Comparison of ENCODE assay signal across 11 mouse cellular contexts in the genomic region with DNA sequence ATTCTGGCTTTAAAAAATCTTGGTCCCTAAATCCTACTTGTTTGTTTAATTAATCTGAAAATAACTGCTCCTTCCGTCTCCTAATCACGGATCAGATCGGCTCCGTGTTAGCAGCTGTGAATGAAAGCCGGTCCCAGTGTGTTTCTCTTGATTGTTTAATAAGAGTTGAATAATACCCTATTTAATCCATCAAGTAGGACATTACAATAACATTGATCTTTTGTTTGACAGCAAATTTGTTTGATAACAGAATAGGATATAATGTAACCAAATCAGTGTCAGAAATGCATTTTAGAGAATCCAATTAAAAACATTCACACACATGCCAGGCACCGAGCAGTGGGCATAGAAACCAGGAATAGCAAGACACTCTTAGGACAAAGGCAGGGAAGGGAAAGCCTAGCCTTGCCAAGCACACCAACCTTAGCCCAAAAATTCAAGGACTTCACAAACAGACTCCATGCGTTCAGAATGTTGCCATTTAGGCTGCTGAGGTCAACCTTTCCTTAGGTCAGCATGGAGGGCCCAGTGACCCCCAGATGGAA.
DNase-seq lines count a peak whose midpoint lies in the region; ATAC-seq lines count a peak whose summit lies in the region.
"Had no signal": no experiment of that assay in that cellular context is flagged by ENCODE, and none has a peak within 500 bp of the region (broad histone marks: within the 10 kb centered on the region; RNA-seq: fewer than 3 reads in every experiment).

No protein-coding gene starts in this region.

- 38% methylated on average over 7 of the region's 7 CpGs for WGBS in intestine, embryonic 14.5 days
- 44% methylated on average over 7 of the region's 7 CpGs for WGBS in intestine, embryonic 16.5 days
- 4% methylated on average over 7 of the region's 7 CpGs for WGBS in forebrain, embryonic 13.5 days
- WGBS in limb, embryonic 10.5 days, result 51% methylated on average over 7 of the region's 7 CpGs
- 36% methylated on average over 7 of the region's 7 CpGs for WGBS in neural tube, embryonic 12.5 days

- H3K4me1 ChIP-seq in intestine, embryonic 14.5 days (replicated peaks; ENCODE audit: control insufficient read depth, insufficient read depth, low read length), result 0 out of 2 replicates have a peak, but pooled peaks cover 13% of the 10 kb centered on the region
- H3K4me1 ChIP-seq in intestine, embryonic 16.5 days (ENCODE audit: control insufficient read depth, insufficient read depth, low read length), result peaks cover 4% of the 10 kb centered on the region; the same call in 1 of the 2 replicates
- H3K4me1 ChIP-seq in forebrain, embryonic 13.5 days, result peaks cover 21% of the 10 kb centered on the region
- H3K4me1 ChIP-seq in limb, embryonic 10.5 days, result peaks cover 25% of the 10 kb centered on the region
- H3K4me1 ChIP-seq in neural tube, embryonic 12.5 days, result peaks cover 2% of the 10 kb centered on the region; the same call in 1 of the 2 replicates

- no peaks in the 10 kb centered on the region for H3K27me3 ChIP-seq in intestine, embryonic 14.5 days (replicated peaks; ENCODE audit: control insufficient read depth, insufficient read depth, low read length)
- H3K27me3 ChIP-seq in intestine, embryonic 16.5 days (replicated peaks; ENCODE audit: control insufficient read depth, insufficient read depth, low read length), result no peaks in the 10 kb centered on the region
- peaks cover 68% of the 10 kb centered on the region for H3K27me3 ChIP-seq in forebrain, embryonic 13.5 days
- no peaks in the 10 kb centered on the region for H3K27me3 ChIP-seq in limb, embryonic 10.5 days (ENCODE audit: low read depth, poor library complexity, severe bottlenecking)
- no peaks in the 10 kb centered on the region for H3K27me3 ChIP-seq in neural tube, embryonic 12.5 days (replicated peaks)

- no peaks in the 10 kb centered on the region for H3K36me3 ChIP-seq in intestine, embryonic 14.5 days (ENCODE audit: control insufficient read depth, insufficient read depth, low read length)
- no peaks in the 10 kb centered on the region for H3K36me3 ChIP-seq in intestine, embryonic 16.5 days (ENCODE audit: control insufficient read depth, insufficient read depth, low read length)
- no peaks in the 10 kb centered on the region for H3K36me3 ChIP-seq in forebrain, embryonic 13.5 days (ENCODE audit: poor library complexity, severe bottlenecking)
- H3K36me3 ChIP-seq in limb, embryonic 10.5 days, result no peaks in the 10 kb centered on the region
- H3K36me3 ChIP-seq in neural tube, embryonic 12.5 days, result no peaks in the 10 kb centered on the region
- H3K36me3 ChIP-seq: embryonic facial prominence, embryonic 10.5 days had no signal

- H3K4me3 ChIP-seq in intestine, embryonic 14.5 days (ENCODE audit: low read depth, low read length), result no peak overlapping the region
- H3K4me3 ChIP-seq in intestine, embryonic 16.5 days (ENCODE audit: low read length), result no peak overlapping the region
- peak overlapping the region; percentile 26 for H3K4me3 ChIP-seq in forebrain, embryonic 13.5 days
- peak overlapping the region; percentile 33 for H3K4me3 ChIP-seq in limb, embryonic 10.5 days
- no peak overlapping the region for H3K4me3 ChIP-seq in neural tube, embryonic 12.5 days
- H3K4me3 ChIP-seq: embryonic facial prominence, embryonic 10.5 days had no signal

- intact Hi-C loops in left cerebral cortex, postnatal 25 days (cut with DNase I), result no loop called here

- H3K9me3 ChIP-seq in intestine, embryonic 14.5 days (ENCODE audit: control insufficient read depth, low read length), result no peaks in the 10 kb centered on the region
- H3K9me3 ChIP-seq in intestine, embryonic 16.5 days (ENCODE audit: control insufficient read depth, low read length), result no peaks in the 10 kb centered on the region
- no peaks in the 10 kb centered on the region for H3K9me3 ChIP-seq in forebrain, embryonic 13.5 days (replicated peaks)
- no peaks in the 10 kb centered on the region for H3K9me3 ChIP-seq in limb, embryonic 10.5 days (replicated peaks)
- H3K9me3 ChIP-seq in neural tube, embryonic 12.5 days, result no peaks in the 10 kb centered on the region
- H3K9me3 ChIP-seq: embryonic facial prominence, embryonic 10.5 days had no signal

- peak overlapping the region; percentile 36 for H3K4me2 ChIP-seq in intestine, embryonic 14.5 days (ENCODE audit: low read length)
- no peak overlapping the region for H3K4me2 ChIP-seq in intestine, embryonic 16.5 days (ENCODE audit: low read depth, low read length)
- H3K4me2 ChIP-seq in forebrain, embryonic 13.5 days, result peak overlapping the region; percentile 53
- peak overlapping the region; percentile 40 for H3K4me2 ChIP-seq in neural tube, embryonic 12.5 days (replicated peaks)

- ATAC-seq in intestine, embryonic 14.5 days (replicated peaks; ENCODE audit: low FRiP score, low TSS enrichment, low read depth), result no peak
- no peak for ATAC-seq in intestine, embryonic 16.5 days
- ATAC-seq in forebrain, embryonic 13.5 days, result peak; percentile 81
- 0 out of 2 replicates have a peak, but pooled peaks have one; percentile 14 for ATAC-seq in neural tube, embryonic 12.5 days (ENCODE audit: low FRiP score, low read depth)
- no peak for ATAC-seq in granulocyte monocyte progenitor cell, adult 5-6 weeks (replicated peaks; ENCODE audit: poor library complexity, severe bottlenecking)

- H3K9ac ChIP-seq in intestine, embryonic 14.5 days (ENCODE audit: low read length), result no peak overlapping the region
- no peak overlapping the region for H3K9ac ChIP-seq in intestine, embryonic 16.5 days (ENCODE audit: low read depth, low read length)
- H3K9ac ChIP-seq in forebrain, embryonic 13.5 days, result 0 out of 2 replicates have a peak overlapping the region, but pooled peaks have one; percentile 27
- no peak overlapping the region for H3K9ac ChIP-seq in neural tube, embryonic 12.5 days

- no peak overlapping the region for H3K27ac ChIP-seq in intestine, embryonic 14.5 days (ENCODE audit: low read depth)
- H3K27ac ChIP-seq in intestine, embryonic 16.5 days (ENCODE audit: low read length), result no peak overlapping the region
- H3K27ac ChIP-seq in forebrain, embryonic 13.5 days, result no peak overlapping the region; the same call in 1 of the 2 replicates
- H3K27ac ChIP-seq in limb, embryonic 10.5 days, result no peak overlapping the region
- H3K27ac ChIP-seq in neural tube, embryonic 12.5 days, result no peak overlapping the region
- H3K27ac ChIP-seq: embryonic facial prominence, embryonic 10.5 days had no signal

- peak; percentile 33 for DNase-seq in intestine, embryonic 14.5 days (ENCODE audit: low spot score)
- no peak for DNase-seq in limb, embryonic 10.5 days (ENCODE audit: low spot score)
- no peak for DNase-seq in spleen, adult 12 weeks (ENCODE audit: low spot score)
- no peak for DNase-seq in left cerebral cortex, postnatal 25 days (ENCODE audit: low spot score in 2 of 2)
- DNase-seq: adrenal gland, adult 2 months; cerebellum, adult 11-12 months had no signal

Comparison
In these comparisons a context has a peak if more than half of its experiments do, and no peak if none do; other contexts are left out.
1. ATAC-seq: peak in forebrain, embryonic 13.5 days (single experiment) and neural tube, embryonic 12.5 days (single experiment); none in intestine, embryonic 14.5 days (single experiment), intestine, embryonic 16.5 days (single experiment) and granulocyte monocyte progenitor cell, adult 5-6 weeks (single experiment).
2. H3K4me3 ChIP-seq: peak in forebrain, embryonic 13.5 days (single experiment) and limb, embryonic 10.5 days (single experiment); none in intestine, embryonic 14.5 days (single experiment), intestine, embryonic 16.5 days (single experiment) and neural tube, embryonic 12.5 days (single experiment).